Mouse (Mus musculus) erythroblast, embryonic 14.5 days (primary cell): ENCODE results near the gene Zgrf1. TPM values are rescaled to one million over a fixed set of nuclear protein-coding genes. Genes with fewer than 3 reads are reported as not detected.

Source experiments
- H3K27me3 ChIP-seq: 2 replicates; pipeline ENCODE4 v1.6.1; 2012; ENCODE audit warnings: inconsistent platforms; ENCODE audit not compliant: control insufficient read depth
- H3K36me3 ChIP-seq: 2 replicates; pipeline ENCODE4 v1.6.1; 2012; ENCODE audit warnings: mild to moderate bottlenecking, inconsistent platforms; ENCODE audit not compliant: control insufficient read depth
- H3K4me1 ChIP-seq: 2 replicates; pipeline ENCODE4 v1.6.1; 2012; ENCODE audit warnings: inconsistent platforms; ENCODE audit not compliant: control insufficient read depth
- H3K4me3 ChIP-seq: replicated peaks from 2 replicates; pipeline ENCODE3; 2012; ENCODE audit warnings: moderate library complexity, mild to moderate bottlenecking, inconsistent platforms
- H3K9me3 ChIP-seq: 2 replicates; pipeline ENCODE4 v1.6.1; 2012; ENCODE audit warnings: low read length, inconsistent platforms, mixed read lengths; ENCODE audit not compliant: control insufficient read depth
- GATA1 ChIP-seq: IDR thresholded peaks from 2 replicates; pipeline ENCODE4 v1.6.1; 2012; ENCODE audit warnings: low read length, inconsistent platforms, mixed read lengths
- TAL1 ChIP-seq: IDR thresholded peaks from 3 replicates; pipeline ENCODE4 v1.6.1; 2012; ENCODE audit warnings: low read length, inconsistent platforms, mixed read lengths
- polyA plus RNA-seq: library from polyadenylated mRNA; stranded (reverse); fragments of >175 nt; gene quantifications from 2 replicates; pipeline ENCODE4 v1.2.3, GENCODE M21; 2012

Gene Zgrf1
- 0.10 and 0.15 TPM in 2 replicates for polyA plus RNA-seq

DNA sequence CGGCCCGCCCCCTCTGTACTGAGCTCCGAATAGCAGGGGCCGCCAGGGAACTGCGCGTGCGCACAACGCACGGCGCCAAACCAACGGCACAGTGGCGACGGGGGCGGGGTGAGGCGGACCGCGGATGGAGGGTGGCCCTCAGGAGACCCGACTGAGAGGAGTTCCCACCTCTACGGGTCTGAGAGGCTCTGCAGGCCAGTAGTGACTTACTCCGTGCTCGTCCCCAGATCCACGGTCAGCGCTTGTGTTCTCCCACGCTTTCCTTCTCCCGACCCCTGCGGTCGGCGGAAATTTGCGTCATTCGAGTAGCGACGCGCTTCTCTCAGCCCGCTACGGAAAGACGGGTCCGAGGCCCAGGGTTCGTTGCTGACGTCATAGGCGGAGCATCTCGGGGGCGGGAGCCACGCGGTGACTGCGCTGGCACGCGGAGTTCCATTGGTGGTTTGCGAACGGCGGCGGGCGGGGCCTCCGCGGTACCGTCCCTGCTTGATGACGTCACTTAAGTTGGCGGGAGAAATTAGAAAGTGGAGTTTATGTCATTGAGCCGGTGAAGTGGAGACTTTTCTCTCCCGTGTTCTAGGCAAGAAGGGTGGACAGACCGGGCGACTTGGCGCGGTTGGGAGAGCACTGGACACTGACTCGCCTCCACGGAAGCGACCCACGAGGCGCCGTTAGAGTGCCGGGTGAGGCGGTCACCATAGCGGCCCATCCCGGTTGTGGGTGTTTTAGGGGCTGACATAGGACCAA lies at the start of gene Zgrf1, which contains the start of gene Larp7:
Zgrf1 (plus strand) TSS at position 517 of the 747 bp plus-strand sequence.
Larp7 (minus strand) TSS at position 377 of the 747 bp plus-strand sequence.
- H3K27me3 ChIP-seq, result no peaks in the 10 kb centered on the region
- no peak for TF ChIP-seq TAL1
- no peak for TF ChIP-seq GATA1
- H3K4me3 ChIP-seq, result peak within 1 kb of the TSS; percentile 70
- peaks cover 35% of the 10 kb centered on the region for H3K36me3 ChIP-seq
- H3K9me3 ChIP-seq, result no peaks in the 10 kb centered on the region
- H3K4me1 ChIP-seq, result peaks cover 26% of the 10 kb centered on the region

DNA sequence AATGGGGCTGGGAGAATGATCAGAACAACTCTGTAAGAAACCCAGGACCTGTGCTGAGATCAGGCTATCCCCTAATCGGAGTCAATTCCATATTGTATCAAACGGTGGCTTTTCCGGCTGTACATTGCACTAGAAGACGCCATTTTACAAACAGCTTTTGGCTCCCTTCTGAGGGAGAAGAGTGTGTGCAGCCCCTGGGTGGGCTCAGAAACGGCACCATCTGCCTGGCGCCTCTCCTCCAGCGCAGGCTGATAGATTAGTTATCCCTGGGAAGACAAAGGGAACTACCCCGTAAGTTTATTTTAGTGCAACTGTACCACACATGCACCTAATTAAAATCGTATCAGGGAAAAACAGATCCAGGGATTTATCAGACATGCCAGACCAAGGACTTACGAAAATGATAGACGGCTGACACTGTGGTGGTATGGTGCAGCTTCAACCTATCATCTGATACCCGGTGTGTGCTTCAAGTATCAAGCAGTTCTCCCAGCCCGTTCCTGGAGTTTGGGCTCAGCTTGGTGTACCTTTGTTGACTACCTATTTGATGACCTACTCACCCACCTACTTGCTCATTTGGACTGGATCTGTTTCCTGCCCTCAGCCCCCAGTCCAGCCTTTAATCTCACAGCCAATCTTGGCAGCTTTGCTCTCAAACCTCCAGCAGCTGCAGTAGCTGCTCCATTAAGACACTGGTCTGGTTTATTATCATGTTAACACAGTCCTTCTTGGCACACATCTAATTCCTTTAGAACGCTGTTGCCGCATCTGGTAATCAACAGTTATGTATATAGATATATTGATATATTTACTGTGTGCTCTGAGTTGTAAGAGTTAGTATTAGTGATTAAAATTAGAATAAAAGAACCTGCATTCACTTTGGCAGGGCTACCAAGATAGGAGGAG lies 45.2 kb upstream of the Zgrf1 start:
- H3K36me3 ChIP-seq, result no peaks in the 10 kb centered on the region
- TF ChIP-seq TAL1, result no peak
- TF ChIP-seq GATA1, result no peak

DNA sequence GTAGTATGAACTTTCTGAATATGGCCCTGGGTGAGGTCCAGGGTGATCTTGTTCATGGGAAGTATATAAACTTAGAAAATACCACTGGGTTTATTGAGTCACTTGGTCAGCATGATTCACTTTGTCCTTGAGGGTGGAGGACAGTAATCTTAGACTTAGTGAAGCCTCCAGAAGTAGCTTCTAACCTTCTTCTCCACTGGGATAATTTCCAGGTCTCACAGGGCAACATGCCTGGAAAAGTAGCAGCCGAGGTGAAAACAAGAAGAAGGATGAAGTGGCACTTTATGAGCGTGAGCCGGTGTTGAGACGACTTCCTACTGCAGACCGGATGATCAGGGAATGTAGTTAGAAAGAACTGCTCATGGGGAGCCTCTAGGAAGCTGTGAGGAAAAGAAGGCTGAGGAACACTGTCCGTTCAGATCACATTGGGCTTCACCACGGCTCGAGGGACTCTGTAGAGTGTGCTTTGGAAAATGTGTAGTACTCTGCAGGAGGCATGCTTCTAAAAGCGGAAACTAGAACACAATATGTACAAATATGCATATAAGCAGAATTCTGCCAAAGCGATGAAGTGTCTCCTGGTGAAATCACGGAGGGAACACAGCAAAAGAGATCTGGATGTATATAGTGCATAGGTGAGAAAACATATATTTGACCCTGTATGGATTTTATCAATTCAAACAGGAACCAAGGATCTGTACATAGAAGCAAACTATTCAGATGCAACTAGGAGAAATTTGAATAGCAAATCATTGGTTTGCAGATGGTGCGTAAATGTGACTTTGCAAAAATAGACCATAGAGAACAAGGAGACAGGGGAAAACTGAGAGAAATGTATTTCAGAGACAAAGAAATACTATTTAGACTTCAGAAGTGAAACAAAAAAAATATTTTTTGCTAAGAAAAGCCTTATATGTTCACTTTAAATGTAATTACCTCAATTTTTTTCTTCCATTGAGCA lies 41.2 kb upstream of the Zgrf1 start:
- no peak for TF ChIP-seq TAL1
- no peak for TF ChIP-seq GATA1
- Histone ChIP-seq H3K27me3 (no peaks in the 10 kb centered on the region), H3K4me3 (no peak overlapping the region), H3K4me1 (peaks cover 2% of the 10 kb centered on the region; the same call in 1 of the 2 replicates), H3K9me3 (no peaks in the 10 kb centered on the region), H3K36me3 (no peaks in the 10 kb centered on the region)

More for the DNA sequence above, 45.2 kb upstream of the Zgrf1 start:
- Histone ChIP-seq H3K27me3 (no peaks in the 10 kb centered on the region), H3K9me3 (no peaks in the 10 kb centered on the region), H3K4me3 (no peak overlapping the region), H3K4me1 (peaks cover 2% of the 10 kb centered on the region; the same call in 1 of the 2 replicates)

- TF ChIP-seq GATA1 (no peak), TAL1 (no peak)
- Histone ChIP-seq H3K4me3 (no peak overlapping the region), H3K36me3 (no peaks in the 10 kb centered on the region), H3K27me3 (no peaks in the 10 kb centered on the region), H3K4me1 (peaks cover 2% of the 10 kb centered on the region; the same call in 1 of the 2 replicates), H3K9me3 (no peaks in the 10 kb centered on the region)
These were observed 40.4 kb upstream of the Zgrf1 start for GRCm38 (mm10) chr3:127512794-127513335.

GRCm38 (mm10) chr3:127513699-127514098 lies 39.6 kb upstream of the Zgrf1 start:
- H3K4me3 ChIP-seq, result no peak overlapping the region
- H3K9me3 ChIP-seq, result no peaks in the 10 kb centered on the region
- no peaks in the 10 kb centered on the region for H3K4me1 ChIP-seq
- H3K27me3 ChIP-seq, result no peaks in the 10 kb centered on the region
- H3K36me3 ChIP-seq, result no peaks in the 10 kb centered on the region
- TF ChIP-seq TAL1 (no peak), GATA1 (no peak)

DNA sequence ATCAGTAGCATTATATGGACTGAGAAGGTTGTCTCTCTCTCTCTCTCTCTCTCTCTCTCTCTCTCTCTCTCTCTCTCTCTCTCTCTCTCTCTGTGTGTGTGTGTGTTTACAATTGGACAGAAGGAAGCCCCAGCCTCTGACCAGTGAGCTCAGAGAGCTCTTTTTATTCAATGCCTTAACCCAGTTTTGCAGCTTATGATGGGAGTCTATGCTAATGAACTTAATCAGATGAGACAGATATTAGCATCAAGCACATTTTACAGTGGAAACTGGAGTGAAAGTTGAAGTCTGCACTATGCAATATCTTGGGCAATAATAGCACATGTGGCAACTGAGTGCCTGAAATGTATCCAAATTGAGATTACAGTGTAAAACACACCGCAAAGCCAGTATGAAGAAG lies 38.0 kb upstream of the Zgrf1 start:
- TF ChIP-seq GATA1 (no peak), TAL1 (no peak)
- H3K4me1 ChIP-seq, result no peaks in the 10 kb centered on the region
- no peaks in the 10 kb centered on the region for H3K36me3 ChIP-seq
- no peaks in the 10 kb centered on the region for H3K9me3 ChIP-seq
- H3K4me3 ChIP-seq, result no peak overlapping the region
- H3K27me3 ChIP-seq, result no peaks in the 10 kb centered on the region

DNA sequence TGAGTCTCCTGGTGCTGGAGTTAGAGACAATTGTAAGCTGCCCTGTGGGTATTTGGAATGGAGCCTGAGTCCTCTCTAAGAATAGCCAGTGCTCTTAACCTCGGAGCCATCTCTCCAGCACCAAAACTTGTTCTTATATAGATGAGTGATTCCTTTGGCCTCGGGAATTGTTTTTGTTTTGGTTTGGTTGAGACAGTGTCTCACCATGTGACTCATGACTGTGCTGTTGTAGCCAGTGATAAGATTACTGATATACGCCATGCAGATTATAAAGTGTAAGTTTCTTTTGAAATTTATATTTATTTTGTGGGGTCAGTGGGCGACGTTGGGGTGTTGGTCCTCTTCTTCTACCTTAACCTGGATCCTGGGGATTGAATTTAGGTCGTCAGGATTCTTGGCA lies 33.0 kb upstream of the Zgrf1 start:
- H3K4me1 ChIP-seq, result no peaks in the 10 kb centered on the region
- TF ChIP-seq TAL1 (no peak), GATA1 (no peak)
- H3K4me3 ChIP-seq, result no peak overlapping the region
- H3K36me3 ChIP-seq, result no peaks in the 10 kb centered on the region
- H3K9me3 ChIP-seq, result no peaks in the 10 kb centered on the region
- H3K27me3 ChIP-seq, result no peaks in the 10 kb centered on the region

DNA sequence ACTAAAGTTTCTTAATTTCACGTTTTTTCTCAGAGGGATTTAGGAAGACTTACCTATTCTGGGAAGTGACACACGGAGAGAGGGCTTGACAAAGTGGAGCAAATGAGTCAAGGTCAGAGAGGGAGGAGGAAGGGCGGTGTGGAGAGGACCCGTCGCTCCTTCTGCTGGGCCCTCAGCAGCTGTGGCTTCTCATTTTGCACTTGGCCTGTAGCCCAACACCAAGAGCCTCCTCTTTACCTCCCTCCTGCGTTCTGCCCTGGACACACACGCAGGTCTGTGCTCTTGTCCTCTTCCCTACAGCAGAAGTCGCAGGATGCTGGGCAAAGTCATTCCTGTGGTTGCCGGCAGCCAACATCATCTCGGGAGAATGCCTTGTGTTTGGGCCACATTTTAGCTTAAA lies 32.1 kb upstream of the Zgrf1 start:
- no peaks in the 10 kb centered on the region for H3K4me1 ChIP-seq
- no peaks in the 10 kb centered on the region for H3K27me3 ChIP-seq
- no peak for TF ChIP-seq TAL1
- no peak for TF ChIP-seq GATA1
- no peaks in the 10 kb centered on the region for H3K9me3 ChIP-seq
- H3K36me3 ChIP-seq, result no peaks in the 10 kb centered on the region
- no peak overlapping the region for H3K4me3 ChIP-seq
